ENCODE assay signal across 8 mouse cellular contexts in genomic region chr10:94515583-94515982, GRCm38 (mm10).
DNase-seq lines count a peak whose midpoint lies in the region; ATAC-seq and TF ChIP-seq lines count a peak whose summit lies in the region.

No protein-coding gene starts in this region.

- 0 out of 2 replicates have a peak overlapping the region, but pooled peaks have one; percentile 73 for H3K27ac ChIP-seq in kidney, postnatal 0 days
- H3K27ac ChIP-seq in cortical plate, adult 2 months (ENCODE audit: insufficient read depth, low read length), result peak overlapping the region; percentile 77
- peak overlapping the region; percentile 76; the same call in 1 of the 2 replicates for H3K27ac ChIP-seq in hindbrain, embryonic 15.5 days (replicated peaks)
- peak overlapping the region; percentile 78; the same call in 1 of the 2 replicates for H3K27ac ChIP-seq in midbrain, embryonic 15.5 days

- H3K4me3 ChIP-seq in kidney, postnatal 0 days (replicated peaks; ENCODE audit: low read depth, low read length), result peak overlapping the region; percentile 81
- peak overlapping the region; percentile 64 for H3K4me3 ChIP-seq in cortical plate, adult 2 months (ENCODE audit: insufficient read depth, low read length)
- H3K4me3 ChIP-seq in hindbrain, embryonic 15.5 days, result peak overlapping the region; percentile 70
- H3K4me3 ChIP-seq in midbrain, embryonic 15.5 days, result peak overlapping the region; percentile 86

- no peaks in the 10 kb centered on the region for H3K27me3 ChIP-seq in kidney, postnatal 0 days (ENCODE audit: insufficient read depth, low read length)
- peaks cover 5% of the 10 kb centered on the region; the same call in 1 of the 2 replicates for H3K27me3 ChIP-seq in hindbrain, embryonic 15.5 days
- 0 out of 2 replicates have a peak, but pooled peaks cover 4% of the 10 kb centered on the region for H3K27me3 ChIP-seq in midbrain, embryonic 15.5 days (replicated peaks)

- ATAC-seq in kidney, postnatal 0 days (replicated peaks; ENCODE audit: low FRiP score, low read depth), result no peak; the same call in 1 of the 2 replicates
- ATAC-seq in hindbrain, embryonic 15.5 days (ENCODE audit: low FRiP score, low read depth), result peak; percentile 52; the same call in 1 of the 2 replicates
- ATAC-seq in midbrain, embryonic 15.5 days (replicated peaks), result no peak

- TF ChIP-seq POLR2A in cortical plate, adult 2 months (IDR thresholded peaks at IDR 0.05; ENCODE audit: extremely low read depth, insufficient read depth, low read length), result no peak

- H3K36me3 ChIP-seq in kidney, postnatal 0 days (ENCODE audit: insufficient read depth, low read length), result no peaks in the 10 kb centered on the region
- no peaks in the 10 kb centered on the region for H3K36me3 ChIP-seq in hindbrain, embryonic 15.5 days
- H3K36me3 ChIP-seq in midbrain, embryonic 15.5 days (replicated peaks), result no peaks in the 10 kb centered on the region

- DNase-seq in kidney, postnatal 0 days (ENCODE audit: low spot score), result no peak
- DNase-seq in kidney, postnatal 4 days, result no peak
- DNase-seq in spleen, postnatal 14 days (ENCODE audit: low spot score in 2 of 2), result no peak
- DNase-seq in urinary bladder, adult 2 months (ENCODE audit: low spot score), result no peak
- no peak for DNase-seq in spleen, postnatal 36 days (ENCODE audit: low spot score in 2 of 2)

- peak overlapping the region; percentile 74 for H3K9ac ChIP-seq in kidney, postnatal 0 days (ENCODE audit: low read depth, low read length)
- peak overlapping the region; percentile 72 for H3K9ac ChIP-seq in hindbrain, embryonic 15.5 days
- peak overlapping the region; percentile 77 for H3K9ac ChIP-seq in midbrain, embryonic 15.5 days

- H3K4me1 ChIP-seq in kidney, postnatal 0 days (replicated peaks; ENCODE audit: insufficient read depth, low read length), result no peaks in the 10 kb centered on the region
- H3K4me1 ChIP-seq in cortical plate, adult 2 months (ENCODE audit: control insufficient read depth, insufficient read depth, low read length), result peaks cover 2% of the 10 kb centered on the region; the same call in 1 of the 2 replicates
- H3K4me1 ChIP-seq in hindbrain, embryonic 15.5 days (replicated peaks), result peaks cover 37% of the 10 kb centered on the region
- H3K4me1 ChIP-seq in midbrain, embryonic 15.5 days, result peaks cover 35% of the 10 kb centered on the region

- WGBS in kidney, postnatal 0 days, result 2% methylated on average over 10 of the region's 10 CpGs
- WGBS in hindbrain, embryonic 15.5 days, result under 1% methylated on average over 10 of the region's 10 CpGs
- WGBS in midbrain, embryonic 15.5 days, result 1% methylated on average over 10 of the region's 10 CpGs

- no peaks in the 10 kb centered on the region for H3K9me3 ChIP-seq in kidney, postnatal 0 days (replicated peaks; ENCODE audit: low read length)
- no peaks in the 10 kb centered on the region for H3K9me3 ChIP-seq in hindbrain, embryonic 15.5 days
- H3K9me3 ChIP-seq in midbrain, embryonic 15.5 days, result no peaks in the 10 kb centered on the region

- no peak for TF ChIP-seq CTCF in kidney, postnatal 0 days (IDR thresholded peaks at IDR 0.05; ENCODE audit: low read depth)
- no peak for TF ChIP-seq CTCF in cortical plate, adult 2 months (IDR thresholded peaks at IDR 0.05; ENCODE audit: extremely low read depth, insufficient read depth, low read length)

- peak overlapping the region; percentile 90 for H3K4me2 ChIP-seq in kidney, postnatal 0 days (ENCODE audit: low read length)
- H3K4me2 ChIP-seq in hindbrain, embryonic 15.5 days, result peak overlapping the region; percentile 66
- H3K4me2 ChIP-seq in midbrain, embryonic 15.5 days, result peak overlapping the region; percentile 98
